Mouse (Mus musculus) left cerebral cortex, adult 11 months (tissue): ENCODE measurements around the gene Ost4.
"Not testable (repeated sequence)": the region's sequence is repeated elsewhere in the genome, so short reads cannot be mapped to it uniquely, and the experiment has no call there.

ENCODE experiments used
- DNase-seq: peaks from one replicate; pipeline ENCODE4 v3.0.0; 2022; ENCODE audit warnings: low spot score

The Ost4 gene

GRCm38 (mm10) chr5:30890375-30890774 lies 17.2 kb downstream of the Ost4 start:
- no peak for DNase-seq

GRCm38 (mm10) chr5:30889088-30889754 lies 18.4 kb downstream of the Ost4 start:
- DNase-seq: no peak

GRCm38 (mm10) chr5:30888337-30889087 lies 19.1 kb downstream of the Ost4 start, which contains the start of gene Agbl5:
TSS of gene Agbl5 (plus strand) at chr5:30888694.
- DNase-seq: peak; percentile 94

- DNase-seq: peak; percentile 92
Measured at GRCm38 (mm10) chr5:30887858-30888336, 19.7 kb downstream of the Ost4 start.

- DNase-seq: peak; percentile 31
Measured at GRCm38 (mm10) chr5:30887331-30887761, 20.2 kb downstream of the Ost4 start.

- DNase-seq: no peak
Measured at GRCm38 (mm10) chr5:30886731-30887130, 20.9 kb downstream of the Ost4 start.

GRCm38 (mm10) chr5:30886209-30886608 lies 21.4 kb downstream of the Ost4 start:
- DNase-seq: no peak

- DNase-seq: not testable (repeated sequence)
Measured at GRCm38 (mm10) chr5:30881839-30882238, 25.7 kb downstream of the Ost4 start.

GRCm38 (mm10) chr5:30879347-30879943 lies 28.1 kb downstream of the Ost4 start:
- DNase-seq: no peak

- DNase-seq: no peak
Measured at GRCm38 (mm10) chr5:30878616-30879015, 29.0 kb downstream of the Ost4 start.

GRCm38 (mm10) chr5:30874365-30874764 lies 33.2 kb downstream of the Ost4 start:
- no peak for DNase-seq

- DNase-seq: no peak
Measured at GRCm38 (mm10) chr5:30872574-30872973, 35.0 kb downstream of the Ost4 start.

GRCm38 (mm10) chr5:30870131-30870406 lies 37.5 kb downstream of the Ost4 start:
- no peak for DNase-seq

- DNase-seq: peak; percentile 78
Measured at GRCm38 (mm10) chr5:30869405-30870130, 38.0 kb downstream of the Ost4 start.

- no peak for DNase-seq
Measured at GRCm38 (mm10) chr5:30868981-30869380, 38.6 kb downstream of the Ost4 start.

GRCm38 (mm10) chr5:30867712-30868111 lies 39.9 kb downstream of the Ost4 start, which contains the start of gene Tmem214:
TSS of gene Tmem214 (plus strand) at chr5:30868012.
- no peak for DNase-seq

- DNase-seq: no peak
Measured at GRCm38 (mm10) chr5:30866871-30867270, 40.7 kb downstream of the Ost4 start.

GRCm38 (mm10) chr5:30864322-30864721 lies 43.3 kb downstream of the Ost4 start:
- DNase-seq: no peak

GRCm38 (mm10) chr5:30863852-30864251 lies 43.7 kb downstream of the Ost4 start:
- no peak for DNase-seq

GRCm38 (mm10) chr5:30856124-30856523 lies 51.5 kb downstream of the Ost4 start:
- DNase-seq: no peak
